Mouse (Mus musculus) limb, embryonic 14.5 days (tissue): ENCODE data around the gene Accs. TPM values are rescaled to one million over a fixed set of nuclear protein-coding genes. Genes with fewer than 3 reads are reported as not detected.

Experiments used
- ATAC-seq: fragments of 200-750 bp; cut with Nextera tagmentation; 2 replicates; pipeline ENCODE4 v1.8.0; 2017; ENCODE audit warnings: low read depth, moderate number of reproducible peaks, moderate TSS enrichment; ENCODE audit not compliant: low FRiP score
- DNase-seq: peaks from one replicate; pipeline ENCODE4 v3.0.0-alpha.2; 2015; ENCODE audit warnings: low spot score
- H3K27ac ChIP-seq: fragments of 300-500 bp; sonication (generic); replicated peaks from 2 replicates; pipeline ENCODE4 v1.5.1; 2014; ENCODE audit warnings: low read depth, mild to moderate bottlenecking, low read length, moderate library complexity, mixed read lengths
- H3K27me3 ChIP-seq: fragments of 300-500 bp; sonication (generic); 2 replicates; pipeline ENCODE4 v1.6.1; 2014; ENCODE audit warnings: low read length, mixed read lengths; ENCODE audit not compliant: control insufficient read depth, insufficient read depth
- H3K36me3 ChIP-seq: fragments of 300-500 bp; sonication (generic); 2 replicates; pipeline ENCODE4 v1.6.1; 2014; ENCODE audit warnings: mild to moderate bottlenecking, low read length, moderate library complexity, mixed read lengths; ENCODE audit not compliant: control insufficient read depth, insufficient read depth
- H3K4me1 ChIP-seq: fragments of 300-500 bp; sonication (generic); 2 replicates; pipeline ENCODE4 v1.6.1; 2014; ENCODE audit warnings: antibody characterized with exemption, low read length, mixed read lengths; ENCODE audit not compliant: control insufficient read depth, insufficient read depth
- H3K4me2 ChIP-seq: fragments of 300-500 bp; sonication (generic); replicated peaks from 2 replicates; pipeline ENCODE4 v1.6.1; 2014; ENCODE audit warnings: low read depth, mild to moderate bottlenecking, low read length, moderate library complexity; ENCODE audit not compliant: severe bottlenecking
- H3K4me3 ChIP-seq: fragments of 300-500 bp; sonication (generic); replicated peaks from 2 replicates; pipeline ENCODE4 v1.5.1; 2014; ENCODE audit warnings: low read length
- H3K9ac ChIP-seq: fragments of 300-500 bp; sonication (generic); 2 replicates; pipeline ENCODE4 v1.6.1; 2014; ENCODE audit warnings: mild to moderate bottlenecking, low read depth, low read length, moderate library complexity; ENCODE audit not compliant: severe bottlenecking
- H3K9me3 ChIP-seq: fragments of 300-500 bp; sonication (generic); 2 replicates; pipeline ENCODE4 v1.6.1; 2016; ENCODE audit warnings: low read length; ENCODE audit not compliant: control insufficient read depth
- POLR2A ChIP-seq: fragments of 200-500 bp; IDR thresholded peaks from 2 replicates; pipeline ENCODE4 v1.8.0; 2012; ENCODE audit warnings: inconsistent platforms, mild to moderate bottlenecking, moderate library complexity, borderline replicate concordance; ENCODE audit not compliant: insufficient read depth, insufficient read length; ENCODE audit errors: extremely low read depth
- whole genome bisulfite sequencing: fragments of 180-500 bp; shearing (Covaris S2); extraction: QIAGEN DNeasy Blood & Tissue Kit; methylation state at CpG from one replicate; pipeline ENCODE4 v1.1.7; 2014; 5-methylcytosine and 5-hydroxymethylcytosine counted together
- polyA plus RNA-seq, 2 experiments: library from polyadenylated mRNA; depleted of rRNA in 1 of 2; stranded (reverse) in 1 of 2; unstranded in 1 of 2; fragments of >200 nt; fragmentation: Nextera tagmentation in 1 of 2; extraction: Ambion mirVana in 1 of 2; gene quantifications; 2 replicates each; pipeline versions ENCODE4 v1.2.1 to v1.2.3; 2012 to 2014

The Accs gene
- polyA plus RNA-seq, 2 experiments, result 8.3 to 28.6 TPM

- H3K4me3 ChIP-seq, result no peak overlapping the region
- H3K4me2 ChIP-seq, result no peak overlapping the region
- H3K27me3 ChIP-seq, result no peaks in the 10 kb centered on the region
- H3K9me3 ChIP-seq, result no peaks in the 10 kb centered on the region
- H3K36me3 ChIP-seq, result no peaks in the 10 kb centered on the region
- no peak for TF ChIP-seq POLR2A
- ATAC-seq, result no peak
- no peak overlapping the region for H3K9ac ChIP-seq
- WGBS, result 57% methylated on average over 8 of the region's 8 CpGs
- no peak overlapping the region for H3K27ac ChIP-seq
- DNase-seq, result no peak
- H3K4me1 ChIP-seq, result no peaks in the 10 kb centered on the region
Observed at GRCm38 (mm10) chr2:93880450-93880849, 30.7 kb upstream of the Accs start.

- ATAC-seq (no peak), DNase-seq (no peak)
- H3K9me3 ChIP-seq, result no peaks in the 10 kb centered on the region
- H3K4me1 ChIP-seq, result no peaks in the 10 kb centered on the region
- H3K4me2 ChIP-seq, result no peak overlapping the region
- no peak overlapping the region for H3K4me3 ChIP-seq
- WGBS, result 62% methylated on average over 5 of the region's 5 CpGs
- H3K27ac ChIP-seq, result no peak overlapping the region
- TF ChIP-seq POLR2A, result no peak
- no peak overlapping the region for H3K9ac ChIP-seq
- H3K36me3 ChIP-seq, result no peaks in the 10 kb centered on the region
- no peaks in the 10 kb centered on the region for H3K27me3 ChIP-seq
Observed at GRCm38 (mm10) chr2:93877005-93877404, 27.3 kb upstream of the Accs start.

- no peaks in the 10 kb centered on the region for H3K9me3 ChIP-seq
- no peak overlapping the region for H3K27ac ChIP-seq
- ATAC-seq, result no peak
- H3K4me3 ChIP-seq, result no peak overlapping the region
- no peak for DNase-seq
- H3K9ac ChIP-seq, result no peak overlapping the region
- no peaks in the 10 kb centered on the region for H3K36me3 ChIP-seq
- H3K4me1 ChIP-seq, result no peaks in the 10 kb centered on the region
- H3K27me3 ChIP-seq, result no peaks in the 10 kb centered on the region
- no peak overlapping the region for H3K4me2 ChIP-seq
- no peak for TF ChIP-seq POLR2A
- 82% methylated on average over 3 of the region's 3 CpGs for WGBS
Observed at GRCm38 (mm10) chr2:93874606-93875005, 24.9 kb upstream of the Accs start.

GRCm38 (mm10) chr2:93874227-93874514 lies 24.4 kb upstream of the Accs start:
- Histone ChIP-seq H3K9ac (no peak overlapping the region), H3K4me3 (no peak overlapping the region), H3K4me1 (no peaks in the 10 kb centered on the region), H3K27me3 (no peaks in the 10 kb centered on the region), H3K4me2 (no peak overlapping the region), H3K36me3 (no peaks in the 10 kb centered on the region), H3K9me3 (no peaks in the 10 kb centered on the region), H3K27ac (no peak overlapping the region)
- no peak for TF ChIP-seq POLR2A
- DNase-seq (no peak), ATAC-seq (no peak)
- 18% methylated on average over 2 of the region's 2 CpGs for whole genome bisulfite sequencing

GRCm38 (mm10) chr2:93873449-93874226 lies 23.9 kb upstream of the Accs start:
- Histone ChIP-seq H3K4me1 (no peaks in the 10 kb centered on the region), H3K9ac (no peak overlapping the region), H3K4me2 (no peak overlapping the region), H3K27me3 (no peaks in the 10 kb centered on the region), H3K36me3 (no peaks in the 10 kb centered on the region), H3K27ac (no peak overlapping the region), H3K4me3 (no peak overlapping the region), H3K9me3 (no peaks in the 10 kb centered on the region)
- DNase-seq (no peak), ATAC-seq (no peak)
- 15% methylated on average over 11 of the region's 12 CpGs for WGBS
- TF ChIP-seq POLR2A, result no peak
